Mouse (Mus musculus): ENCODE results near the gene Cep135.

DNA sequence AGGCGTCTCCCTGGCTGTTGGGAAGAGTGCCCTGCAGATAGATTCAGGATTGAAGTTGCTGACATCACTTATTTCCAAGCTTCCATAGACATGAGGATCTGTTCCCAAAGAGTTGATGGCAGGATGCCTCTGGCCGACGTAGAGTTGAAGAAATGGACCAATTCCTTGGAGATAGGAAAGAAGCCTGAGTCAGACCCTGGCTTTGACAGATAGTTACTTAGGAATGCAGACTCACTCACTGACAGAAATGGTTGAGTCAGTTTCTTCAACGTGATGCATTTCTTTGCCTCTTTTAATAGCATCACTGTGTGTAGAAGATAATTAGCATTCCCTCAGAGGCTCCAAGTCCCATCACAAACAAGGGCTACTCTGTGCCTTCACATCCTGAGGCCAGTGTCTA, 53.6 kb downstream of the Cep135 start:
- TF ChIP-seq CTCF (IDR thresholded peaks at IDR 0.05; ENCODE audit: low read depth, low read length) (no peak), POLR2A (IDR thresholded peaks at IDR 0.05; ENCODE audit: insufficient read depth, low read length) (no peak)

Data from ES-Bruce4 (cell line).